Mouse (Mus musculus) olfactory bulb, adult 2 months (tissue): ENCODE data around the gene Tprn.

Experiments
- CTCF ChIP-seq: fragments of 200-500 bp; IDR thresholded peaks from 2 replicates; pipeline ENCODE4 v1.5.1; 2012; ENCODE audit warnings: low read depth, mild to moderate bottlenecking, low read length, moderate library complexity; ENCODE audit not compliant: insufficient read depth
- POLR2A ChIP-seq: fragments of 200-500 bp; IDR thresholded peaks from 2 replicates; pipeline ENCODE4 v1.6.1; 2012; ENCODE audit warnings: mild to moderate bottlenecking, low read depth, low read length, moderate library complexity; ENCODE audit not compliant: insufficient read depth

- TF ChIP-seq CTCF (no peak), POLR2A (no peak)
Measured at GRCm38 (mm10) chr2:25267746-25268309, 5.4 kb downstream of the Tprn start.
